Mouse (Mus musculus) liver, embryonic 14.5 days (tissue): ENCODE data around the gene Slc9a1.

ENCODE experiments used
- CTCF ChIP-seq: IDR thresholded peaks from 2 replicates; pipeline ENCODE4 v1.5.1; 2016; ENCODE audit warnings: antibody characterized with exemption, low read depth, control low read depth
- EP300 ChIP-seq: IDR thresholded peaks from 2 replicates; pipeline ENCODE4 v1.6.1; 2016; ENCODE audit warnings: antibody characterized with exemption, low read depth

DNA sequence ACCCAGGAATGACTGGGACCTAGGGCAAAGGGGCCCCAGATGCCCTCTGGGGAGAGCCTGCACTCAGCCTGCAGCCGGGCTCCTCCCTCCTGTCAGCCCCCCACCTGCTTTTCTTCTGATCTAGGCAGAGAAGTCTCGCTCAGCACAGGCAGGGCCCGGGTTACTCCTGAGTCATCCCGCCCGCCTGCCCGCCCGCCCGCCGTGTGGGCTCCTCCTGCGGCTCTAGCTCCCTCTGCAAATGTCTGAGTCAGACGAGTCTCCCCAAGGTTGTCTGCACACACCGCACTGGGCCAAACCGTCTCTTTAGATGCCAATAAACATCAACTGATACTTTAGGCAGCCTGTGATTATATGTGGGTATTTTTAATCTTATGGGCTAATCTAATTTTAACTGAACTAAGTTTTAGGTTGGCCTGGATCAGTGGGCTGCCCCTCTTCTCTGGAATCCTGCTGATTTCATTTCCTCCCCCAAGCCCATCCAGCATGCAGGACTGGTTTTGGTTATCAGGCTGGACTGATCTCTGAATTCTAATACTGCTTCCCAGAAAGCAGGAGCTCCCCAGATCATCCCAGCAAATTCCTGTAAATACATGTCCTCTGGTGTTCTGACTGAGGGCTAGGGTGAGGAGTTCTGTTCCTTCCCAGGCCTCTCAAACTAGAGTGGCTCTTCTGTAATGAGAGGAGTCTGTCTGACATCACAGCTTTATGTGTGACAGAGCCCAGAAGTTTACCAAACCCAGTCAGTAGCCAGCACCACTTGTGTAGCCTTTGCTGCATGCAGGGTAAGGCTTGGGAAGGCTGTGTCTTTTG lies 8.9 kb downstream of the Slc9a1 start:
- TF ChIP-seq EP300 (no peak), CTCF (peak; percentile 9; the same call in 1 of the 2 replicates)
